Mouse (Mus musculus) brown adipose tissue, adult 24 weeks (tissue): Measurements from ENCODE around the gene Gm21497. TPM values are rescaled to one million over a fixed set of nuclear protein-coding genes. Genes with fewer than 3 reads are reported as not detected.
"Not testable (repeated sequence)": the region's sequence is repeated elsewhere in the genome, so short reads cannot be mapped to it uniquely, and the experiment has no call there.

ENCODE experiments used
- H3K27ac ChIP-seq: fragments of 200-500 bp; replicated peaks from 2 replicates; pipeline ENCODE4 v1.5.1; 2012; ENCODE audit warnings: low read depth, mild to moderate bottlenecking, low read length
- H3K4me1 ChIP-seq: fragments of 200-500 bp; 2 replicates; pipeline ENCODE4 v1.6.1; 2012; ENCODE audit warnings: low read length, mixed read lengths; ENCODE audit not compliant: control insufficient read depth, insufficient read depth, insufficient read length
- H3K4me3 ChIP-seq: fragments of 200-500 bp; 2 replicates; pipeline ENCODE4 v1.5.1; 2012; ENCODE audit warnings: low read depth, mild to moderate bottlenecking, low read length, moderate library complexity; ENCODE audit not compliant: insufficient read depth
- polyA plus RNA-seq: library from polyadenylated mRNA; stranded (reverse); fragments of >200 nt; gene quantifications from 2 replicates; pipeline ENCODE4 v1.2.4, GENCODE M21; 2012; ENCODE audit not compliant: missing spikeins, insufficient read depth, insufficient read length

Gene Gm21497
- polyA plus RNA-seq: not detected in 2 replicates

DNA sequence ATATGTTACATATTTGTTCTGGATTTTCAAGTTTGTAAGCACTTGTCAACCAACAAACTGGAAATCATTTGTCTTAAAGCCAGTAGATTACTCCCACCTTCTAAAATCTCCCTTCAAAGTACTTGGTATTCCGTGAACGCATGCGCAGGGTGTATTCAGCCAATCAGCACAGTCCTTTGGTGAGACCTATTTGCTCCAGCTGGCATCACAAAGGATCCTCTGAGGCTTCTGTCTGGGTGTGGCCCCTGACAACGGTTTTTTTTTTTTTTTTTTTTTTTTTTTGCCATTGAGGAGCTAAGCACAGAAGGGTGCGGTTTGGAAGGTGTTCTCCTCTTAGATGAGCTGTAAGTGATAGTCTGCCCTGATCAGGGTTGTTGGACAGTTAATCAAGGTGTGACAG is at the start of gene Gm21497:
Gm21497 (plus strand) TSS at position 301 of the 400 bp plus-strand sequence.
- H3K4me1 ChIP-seq, H3K27ac ChIP-seq, H3K4me3 ChIP-seq: not testable (repeated sequence)
